Mouse (Mus musculus): Measurements from ENCODE around the gene Sirpa. TPM values are rescaled to one million over a fixed set of nuclear protein-coding genes. Genes with fewer than 3 reads are reported as not detected.
A peak's percentile ranks its signal among the peaks of the same experiment; 100 is the strongest.

Gene Sirpa
- polyA plus RNA-seq, 1 experiment, result 94.2 TPM

GRCm38 (mm10) chr2:129654233-129654950 lies 61.8 kb downstream of the Sirpa start:
- TF ChIP-seq CTCF (IDR thresholded peaks at IDR 0.05; ENCODE audit: insufficient read depth, low read length) (no peak), POLR2A (IDR thresholded peaks at IDR 0.05; ENCODE audit: borderline replicate concordance, extremely low read depth, low read depth, low read length) (no peak)
- Histone ChIP-seq H3K4me3 (replicated peaks; ENCODE audit: extremely low read depth, low read depth, low read length) (no peak overlapping the region), H3K4me1 (ENCODE audit: control insufficient read depth, insufficient read depth, low read length) (no peaks in the 10 kb centered on the region; the same call in 1 of the 2 replicates)
- DNase-seq, result no peak
- WGBS, result 82% methylated on average over 4 of the region's 4 CpGs

- no peak overlapping the region for H3K4me3 ChIP-seq (replicated peaks; ENCODE audit: extremely low read depth, low read depth, low read length)
- WGBS, result 92% methylated on average over 4 of the region's 4 CpGs
- H3K4me1 ChIP-seq (ENCODE audit: control insufficient read depth, insufficient read depth, low read length), result no peaks in the 10 kb centered on the region; the same call in 1 of the 2 replicates
- DNase-seq, result no peak
- no peak for TF ChIP-seq CTCF (IDR thresholded peaks at IDR 0.05; ENCODE audit: insufficient read depth, low read length)
- no peak for TF ChIP-seq POLR2A (IDR thresholded peaks at IDR 0.05; ENCODE audit: borderline replicate concordance, extremely low read depth, low read depth, low read length)
Observed at GRCm38 (mm10) chr2:129655033-129655432, 62.4 kb downstream of the Sirpa start.

GRCm38 (mm10) chr2:129658796-129659195 lies 66.2 kb downstream of the Sirpa start:
- no peak for DNase-seq
- Histone ChIP-seq H3K4me3 (replicated peaks; ENCODE audit: extremely low read depth, low read depth, low read length) (no peak overlapping the region), H3K4me1 (ENCODE audit: control insufficient read depth, insufficient read depth, low read length) (no peaks in the 10 kb centered on the region)
- WGBS, result 68% methylated on average over 4 of the region's 4 CpGs
- TF ChIP-seq CTCF (IDR thresholded peaks at IDR 0.05; ENCODE audit: insufficient read depth, low read length) (no peak), POLR2A (IDR thresholded peaks at IDR 0.05; ENCODE audit: borderline replicate concordance, extremely low read depth, low read depth, low read length) (no peak)

GRCm38 (mm10) chr2:129660020-129660419 lies 67.4 kb downstream of the Sirpa start:
- 55% methylated on average over 6 of the region's 6 CpGs for WGBS
- Histone ChIP-seq H3K4me3 (replicated peaks; ENCODE audit: extremely low read depth, low read depth, low read length) (no peak overlapping the region), H3K4me1 (ENCODE audit: control insufficient read depth, insufficient read depth, low read length) (no peaks in the 10 kb centered on the region)
- peak; percentile 32; the same call in 1 of the 2 replicates for TF ChIP-seq CTCF (IDR thresholded peaks at IDR 0.05; ENCODE audit: insufficient read depth, low read length)
- no peak for TF ChIP-seq POLR2A (IDR thresholded peaks at IDR 0.05; ENCODE audit: borderline replicate concordance, extremely low read depth, low read depth, low read length)
- DNase-seq, result no peak

- no peaks in the 10 kb centered on the region for H3K4me1 ChIP-seq (ENCODE audit: control insufficient read depth, insufficient read depth, low read length)
- no peak overlapping the region for H3K4me3 ChIP-seq (replicated peaks; ENCODE audit: extremely low read depth, low read depth, low read length)
- DNase-seq, result no peak
- TF ChIP-seq POLR2A (IDR thresholded peaks at IDR 0.05; ENCODE audit: borderline replicate concordance, extremely low read depth, low read depth, low read length) (no peak), CTCF (IDR thresholded peaks at IDR 0.05; ENCODE audit: insufficient read depth, low read length) (no peak)
- WGBS, result 64% methylated on average over 4 of the region's 4 CpGs
Observed at GRCm38 (mm10) chr2:129662484-129662883, 69.8 kb downstream of the Sirpa start.

DNA sequence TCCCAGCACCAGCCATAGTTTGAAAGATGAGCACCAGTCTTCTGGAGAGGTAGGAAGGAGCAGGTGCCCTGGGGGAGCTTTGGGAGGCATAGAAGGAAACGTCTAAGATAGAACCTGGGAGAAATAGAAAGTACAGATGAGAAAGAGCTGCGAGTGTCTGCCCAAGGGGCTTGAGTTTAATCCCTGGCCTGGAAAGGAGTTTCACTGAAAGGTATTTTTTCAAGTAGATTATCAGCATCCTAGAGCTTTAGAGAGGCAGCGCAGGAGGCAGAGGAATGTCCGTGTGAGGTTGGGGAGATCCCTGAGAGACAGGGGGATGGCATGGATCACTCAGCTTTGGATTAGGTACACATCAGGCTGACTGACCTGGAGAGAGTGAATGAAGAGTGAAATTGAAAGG lies 79.3 kb downstream of the Sirpa start:
- DNase-seq, result no peak
- Histone ChIP-seq H3K4me1 (ENCODE audit: control insufficient read depth, insufficient read depth, low read length) (no peaks in the 10 kb centered on the region), H3K4me3 (replicated peaks; ENCODE audit: extremely low read depth, low read depth, low read length) (no peak overlapping the region)
- 72% methylated on average over 4 of the region's 4 CpGs for WGBS
- TF ChIP-seq POLR2A (IDR thresholded peaks at IDR 0.05; ENCODE audit: borderline replicate concordance, extremely low read depth, low read depth, low read length), result no peak

GRCm38 (mm10) chr2:129674935-129675634 lies 82.5 kb downstream of the Sirpa start:
- Histone ChIP-seq H3K4me3 (replicated peaks; ENCODE audit: extremely low read depth, low read depth, low read length) (no peak overlapping the region), H3K4me1 (ENCODE audit: control insufficient read depth, insufficient read depth, low read length) (no peaks in the 10 kb centered on the region)
- peak; percentile 94 for TF ChIP-seq CTCF (IDR thresholded peaks at IDR 0.05; ENCODE audit: insufficient read depth, low read length)
- TF ChIP-seq POLR2A (IDR thresholded peaks at IDR 0.05; ENCODE audit: borderline replicate concordance, extremely low read depth, low read depth, low read length), result no peak
- peak; percentile 80 for DNase-seq
- WGBS, result 26% methylated on average over 13 of the region's 13 CpGs

GRCm38 (mm10) chr2:129677664-129678063 lies 85.0 kb downstream of the Sirpa start:
- 51% methylated on average over 2 of the region's 2 CpGs for WGBS
- no peak for DNase-seq
- TF ChIP-seq POLR2A (IDR thresholded peaks at IDR 0.05; ENCODE audit: borderline replicate concordance, extremely low read depth, low read depth, low read length) (no peak), CTCF (IDR thresholded peaks at IDR 0.05; ENCODE audit: insufficient read depth, low read length) (no peak)
- Histone ChIP-seq H3K4me1 (ENCODE audit: control insufficient read depth, insufficient read depth, low read length) (no peaks in the 10 kb centered on the region), H3K4me3 (replicated peaks; ENCODE audit: extremely low read depth, low read depth, low read length) (no peak overlapping the region)

- DNase-seq, result no peak
- Histone ChIP-seq H3K4me3 (replicated peaks; ENCODE audit: extremely low read depth, low read depth, low read length) (no peak overlapping the region), H3K4me1 (ENCODE audit: control insufficient read depth, insufficient read depth, low read length) (no peaks in the 10 kb centered on the region)
- TF ChIP-seq CTCF (IDR thresholded peaks at IDR 0.05; ENCODE audit: insufficient read depth, low read length) (no peak), POLR2A (IDR thresholded peaks at IDR 0.05; ENCODE audit: borderline replicate concordance, extremely low read depth, low read depth, low read length) (no peak)
- WGBS, result 63% methylated on average over 5 of the region's 5 CpGs
Observed at GRCm38 (mm10) chr2:129679066-129679465, 86.4 kb downstream of the Sirpa start.

DNA sequence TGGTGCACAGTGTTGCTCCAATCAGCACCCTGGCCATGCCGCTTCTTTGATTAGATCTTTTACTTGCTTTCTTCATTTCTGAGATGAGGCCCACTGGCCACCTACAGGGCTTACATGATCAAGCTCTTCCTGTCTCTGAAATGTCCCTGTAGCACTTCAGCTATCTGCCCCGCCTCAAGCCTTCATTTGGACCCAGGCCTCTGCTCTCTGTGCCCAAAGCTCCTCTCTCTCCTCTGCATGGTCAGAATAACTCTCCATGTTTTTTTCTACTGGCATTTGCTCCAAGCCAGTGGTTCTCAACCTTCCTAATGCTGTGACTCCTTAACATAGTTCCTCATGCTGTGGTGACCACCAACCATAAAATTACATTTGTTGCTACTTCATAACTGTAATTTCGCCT lies 87.6 kb downstream of the Sirpa start:
- Histone ChIP-seq H3K4me3 (replicated peaks; ENCODE audit: extremely low read depth, low read depth, low read length) (no peak overlapping the region), H3K4me1 (ENCODE audit: control insufficient read depth, insufficient read depth, low read length) (no peaks in the 10 kb centered on the region)
- TF ChIP-seq CTCF (IDR thresholded peaks at IDR 0.05; ENCODE audit: insufficient read depth, low read length) (no peak), POLR2A (IDR thresholded peaks at IDR 0.05; ENCODE audit: borderline replicate concordance, extremely low read depth, low read depth, low read length) (no peak)
- WGBS, result 79% methylated on average over 3 of the region's 3 CpGs
- no peak for DNase-seq

Other genes starting within 250 kb of the Sirpa start
- gene Il1b, start 221.7 kb upstream of the Sirpa start, polyA plus RNA-seq (2012; rRNA removed), result 3.1 and 7.1 TPM in 2 replicates
- not detected in 2 replicates for gene F830045P16Rik, start 56.2 kb upstream of the Sirpa start, polyA plus RNA-seq (2012; rRNA removed)
- not detected in 2 replicates for gene Pdyn, start 107.0 kb downstream of the Sirpa start, polyA plus RNA-seq (2012; rRNA removed)
- 18.2 and 20.1 TPM in 2 replicates for gene Stk35, start 207.7 kb downstream of the Sirpa start, polyA plus RNA-seq (2012; rRNA removed)

Data from lung, adult 2 months (tissue).